Mouse (Mus musculus): ENCODE data around the gene Rmi1. TPM values are rescaled to one million over a fixed set of nuclear protein-coding genes. Genes with fewer than 3 reads are reported as not detected.

The Rmi1 gene
- polyA plus RNA-seq, 1 experiment from 2014 or later = 11.1 TPM

DNA sequence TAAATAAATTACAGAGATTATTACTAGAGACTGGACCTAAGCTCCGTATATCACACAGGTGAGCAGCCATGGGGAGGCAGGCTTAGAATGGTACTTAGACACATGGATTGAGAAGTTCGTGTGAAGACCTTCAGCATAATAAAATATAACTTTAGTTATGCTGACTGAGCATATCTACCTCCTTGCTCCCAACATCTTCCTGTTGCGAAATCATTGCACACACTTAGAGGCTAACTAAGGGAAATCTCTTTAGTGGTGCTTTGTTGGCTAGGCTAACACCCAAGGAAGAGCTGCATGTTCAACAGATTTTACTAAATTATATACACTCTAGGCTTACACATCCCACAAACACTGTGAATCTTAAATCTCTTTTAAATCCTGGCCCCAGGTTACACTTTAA is 35.7 kb upstream of the Rmi1 start:
- 83% methylated on average over 3 of the region's 3 CpGs for WGBS
- no peak overlapping the region for H3K4me2 ChIP-seq (replicated peaks; ENCODE audit: low read depth)
- no peaks in the 10 kb centered on the region for H3K9me3 ChIP-seq (ENCODE audit: control insufficient read depth, low read length)
- ATAC-seq (ENCODE audit: low FRiP score, low TSS enrichment) (no peak), DNase-seq (ENCODE audit: low spot score) (no peak)
- H3K4me3 ChIP-seq (ENCODE audit: low read depth, low read length) = no peak overlapping the region
- H3K9ac ChIP-seq (ENCODE audit: low read length) = no peak overlapping the region
- H3K27me3 ChIP-seq (ENCODE audit: control insufficient read depth, insufficient read depth, low read length) = no peaks in the 10 kb centered on the region
- H3K27ac ChIP-seq (replicated peaks) = no peak overlapping the region
- H3K4me1 ChIP-seq (replicated peaks; ENCODE audit: control insufficient read depth, insufficient read depth) = no peaks in the 10 kb centered on the region
- H3K36me3 ChIP-seq (ENCODE audit: control insufficient read depth, insufficient read depth, low read length) = no peaks in the 10 kb centered on the region
- TF ChIP-seq EP300 (optimal IDR thresholded peaks at IDR 0.05) = no peak
- TF ChIP-seq CTCF (IDR thresholded peaks at IDR 0.05; ENCODE audit: low read depth) = no peak

DNA sequence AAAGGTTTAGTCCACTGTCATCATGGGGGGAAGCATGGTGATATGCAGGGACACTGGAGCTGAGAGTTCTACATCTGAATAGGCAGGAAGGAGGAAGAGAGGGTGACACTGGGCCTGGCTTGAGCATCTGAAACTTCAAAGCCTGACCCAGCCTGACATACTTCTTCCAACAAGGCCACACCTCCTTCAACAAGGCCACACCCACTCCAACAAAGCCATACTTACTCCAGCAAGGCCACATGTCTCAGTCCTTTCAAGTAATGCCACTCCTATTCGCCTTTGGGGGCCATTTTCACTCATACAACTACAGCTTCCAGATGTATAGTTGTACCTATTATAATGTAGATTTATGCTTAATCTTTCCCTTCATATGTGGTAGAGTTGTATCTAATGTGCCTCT is 34.4 kb upstream of the Rmi1 start:
- no peaks in the 10 kb centered on the region for H3K36me3 ChIP-seq (ENCODE audit: control insufficient read depth, insufficient read depth, low read length)
- TF ChIP-seq EP300 (optimal IDR thresholded peaks at IDR 0.05) (no peak), CTCF (IDR thresholded peaks at IDR 0.05; ENCODE audit: low read depth) (no peak)
- no peak overlapping the region for H3K4me3 ChIP-seq (ENCODE audit: low read depth, low read length)
- no peaks in the 10 kb centered on the region for H3K4me1 ChIP-seq (replicated peaks; ENCODE audit: control insufficient read depth, insufficient read depth)
- no peak overlapping the region for H3K9ac ChIP-seq (ENCODE audit: low read length)
- no peak for ATAC-seq (ENCODE audit: low FRiP score, low TSS enrichment)
- no peak overlapping the region for H3K27ac ChIP-seq (replicated peaks)
- H3K27me3 ChIP-seq (ENCODE audit: control insufficient read depth, insufficient read depth, low read length) = no peaks in the 10 kb centered on the region
- 59% methylated on average over 1 of the region's 1 CpGs for WGBS
- no peak overlapping the region for H3K4me2 ChIP-seq (replicated peaks; ENCODE audit: low read depth)
- DNase-seq (ENCODE audit: low spot score) = no peak
- H3K9me3 ChIP-seq (ENCODE audit: control insufficient read depth, low read length) = no peaks in the 10 kb centered on the region

DNA sequence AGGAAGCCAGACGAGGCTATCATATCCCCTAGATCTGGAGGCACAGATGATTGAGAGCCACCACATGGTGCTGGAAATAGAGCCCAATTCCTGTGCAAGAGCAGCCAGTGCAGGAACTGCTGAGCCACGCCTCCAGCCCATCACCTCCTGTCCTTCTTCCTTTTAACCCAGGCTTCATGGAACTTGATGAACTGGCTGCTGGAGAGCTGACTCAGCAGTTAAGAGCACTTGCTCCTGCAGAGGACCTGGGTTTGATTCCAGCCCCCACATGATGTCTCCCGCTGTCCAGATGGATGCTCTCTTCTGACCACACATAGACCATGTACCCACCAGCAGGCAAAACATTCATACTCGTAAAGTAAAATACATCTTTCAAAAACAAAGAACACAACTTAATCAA is 33.2 kb upstream of the Rmi1 start:
- Histone ChIP-seq H3K27ac (replicated peaks) (no peak overlapping the region), H3K4me1 (replicated peaks; ENCODE audit: control insufficient read depth, insufficient read depth) (no peaks in the 10 kb centered on the region), H3K9me3 (ENCODE audit: control insufficient read depth, low read length) (no peaks in the 10 kb centered on the region), H3K36me3 (ENCODE audit: control insufficient read depth, insufficient read depth, low read length) (no peaks in the 10 kb centered on the region), H3K9ac (ENCODE audit: low read length) (no peak overlapping the region), H3K4me3 (ENCODE audit: low read depth, low read length) (no peak overlapping the region), H3K4me2 (replicated peaks; ENCODE audit: low read depth) (no peak overlapping the region), H3K27me3 (ENCODE audit: control insufficient read depth, insufficient read depth, low read length) (no peaks in the 10 kb centered on the region)
- WGBS = 64% methylated on average over 4 of the region's 4 CpGs
- DNase-seq (ENCODE audit: low spot score) (no peak), ATAC-seq (ENCODE audit: low FRiP score, low TSS enrichment) (no peak)
- TF ChIP-seq EP300 (optimal IDR thresholded peaks at IDR 0.05) (no peak), CTCF (IDR thresholded peaks at IDR 0.05; ENCODE audit: low read depth) (no peak)

DNA sequence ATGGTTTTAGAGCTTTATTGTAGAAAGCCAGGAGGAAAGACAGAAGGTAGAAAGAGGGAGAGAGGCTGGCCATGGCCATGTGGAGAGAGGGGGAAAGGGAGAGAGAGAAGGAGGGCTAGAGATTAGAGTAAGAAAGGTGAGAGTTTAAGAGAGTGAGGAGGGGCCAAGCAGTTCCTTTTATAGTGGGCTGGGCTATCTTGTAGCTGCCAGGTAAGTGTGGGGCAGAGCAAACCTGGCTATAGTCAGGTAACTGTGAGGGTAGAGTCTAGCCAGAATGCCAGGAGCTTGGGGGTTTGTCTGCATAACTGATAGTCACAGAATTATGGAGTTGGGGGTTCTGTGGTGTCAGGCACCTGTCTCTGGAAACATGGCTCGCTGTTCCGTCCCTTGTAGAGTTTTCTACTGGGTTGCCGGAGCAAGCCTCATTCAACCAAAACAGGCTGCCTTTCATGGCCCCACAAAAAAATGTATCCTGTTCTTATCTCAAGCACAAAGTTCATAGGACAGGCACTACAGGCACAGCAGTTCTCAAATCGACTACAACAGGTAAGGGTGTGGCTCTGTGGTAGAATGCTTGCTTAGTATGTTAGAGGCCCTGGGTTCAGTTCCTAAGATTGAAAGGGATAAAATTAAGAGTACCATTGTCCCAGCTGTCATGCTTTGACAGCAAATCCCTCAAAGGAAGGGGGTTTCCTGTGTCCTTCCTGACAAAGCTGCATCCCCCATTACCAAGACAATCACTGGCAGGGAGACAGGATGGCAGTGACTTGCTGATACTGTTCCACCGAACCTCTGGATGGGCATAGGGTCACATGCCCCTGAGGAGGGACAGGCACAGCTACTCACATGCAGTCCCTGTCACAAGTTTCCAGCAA is 29.5 kb upstream of the Rmi1 start:
- TF ChIP-seq CTCF (IDR thresholded peaks at IDR 0.05; ENCODE audit: low read depth) = no peak
- Histone ChIP-seq H3K9me3 (ENCODE audit: control insufficient read depth, low read length) (no peaks in the 10 kb centered on the region), H3K9ac (ENCODE audit: low read length) (no peak overlapping the region), H3K36me3 (ENCODE audit: control insufficient read depth, insufficient read depth, low read length) (no peaks in the 10 kb centered on the region), H3K4me1 (replicated peaks; ENCODE audit: control insufficient read depth, insufficient read depth) (no peaks in the 10 kb centered on the region), H3K4me3 (ENCODE audit: low read depth, low read length) (no peak overlapping the region), H3K4me2 (replicated peaks; ENCODE audit: low read depth) (no peak overlapping the region), H3K27ac (replicated peaks) (no peak overlapping the region), H3K27me3 (ENCODE audit: control insufficient read depth, insufficient read depth, low read length) (no peaks in the 10 kb centered on the region)
- no peak for DNase-seq (ENCODE audit: low spot score)
- peak; percentile 75 for ATAC-seq (ENCODE audit: low FRiP score, low TSS enrichment)
- WGBS = 63% methylated on average over 5 of the region's 5 CpGs

DNA sequence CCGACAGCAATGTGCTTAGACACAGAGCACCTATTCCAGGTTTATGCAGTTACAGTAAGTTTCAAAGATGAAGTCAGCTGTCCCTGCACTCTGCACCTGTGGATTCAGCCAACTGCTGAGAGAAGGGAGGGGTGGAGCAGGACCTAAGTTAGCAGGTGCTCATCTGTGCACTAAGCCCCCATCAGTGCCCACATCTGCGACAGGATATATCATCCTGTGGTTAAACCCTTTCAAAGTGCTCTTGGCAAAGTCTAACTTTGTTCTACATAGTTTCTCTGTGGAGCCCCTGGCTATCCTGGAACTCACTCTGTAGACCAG is 28.9 kb upstream of the Rmi1 start:
- Histone ChIP-seq H3K4me3 (ENCODE audit: low read depth, low read length) (no peak overlapping the region), H3K27me3 (ENCODE audit: control insufficient read depth, insufficient read depth, low read length) (no peaks in the 10 kb centered on the region), H3K36me3 (ENCODE audit: control insufficient read depth, insufficient read depth, low read length) (no peaks in the 10 kb centered on the region), H3K4me1 (replicated peaks; ENCODE audit: control insufficient read depth, insufficient read depth) (no peaks in the 10 kb centered on the region), H3K9ac (ENCODE audit: low read length) (no peak overlapping the region), H3K27ac (replicated peaks) (no peak overlapping the region), H3K9me3 (ENCODE audit: control insufficient read depth, low read length) (no peaks in the 10 kb centered on the region), H3K4me2 (replicated peaks; ENCODE audit: low read depth) (no peak overlapping the region)
- no peak for TF ChIP-seq CTCF (IDR thresholded peaks at IDR 0.05; ENCODE audit: low read depth)
- no peak for TF ChIP-seq EP300 (optimal IDR thresholded peaks at IDR 0.05)
- no peak for DNase-seq (ENCODE audit: low spot score)
- 0 out of 2 replicates have a peak, but pooled peaks have one; percentile 26 for ATAC-seq (ENCODE audit: low FRiP score, low TSS enrichment)
- WGBS = 78% methylated on average over 2 of the region's 2 CpGs

DNA sequence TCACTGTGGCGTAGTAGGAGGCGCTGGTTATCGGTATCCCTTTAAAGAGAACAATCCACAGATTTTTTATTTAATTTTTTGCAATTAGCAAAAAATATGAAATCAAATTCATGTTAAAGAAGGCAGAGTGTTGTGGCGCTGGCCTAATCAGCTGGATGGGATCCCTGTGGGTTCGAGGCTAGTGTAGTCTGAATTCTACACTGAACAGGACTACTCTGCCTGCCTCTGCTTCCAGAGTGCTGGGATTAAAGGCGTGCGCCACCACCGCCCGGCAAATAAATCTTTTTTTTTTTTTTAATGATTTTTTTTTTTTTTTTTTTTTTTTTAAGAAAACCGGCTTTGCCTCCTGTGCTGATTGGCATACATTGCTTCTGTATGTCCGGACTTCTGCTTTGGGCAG is 17.7 kb upstream of the Rmi1 start:
- H3K9ac ChIP-seq (ENCODE audit: low read length) = peak overlapping the region; percentile 88
- H3K4me1 ChIP-seq (replicated peaks; ENCODE audit: control insufficient read depth, insufficient read depth) = no peaks in the 10 kb centered on the region
- H3K9me3 ChIP-seq (ENCODE audit: control insufficient read depth, low read length) = no peaks in the 10 kb centered on the region
- peaks cover 17% of the 10 kb centered on the region for H3K36me3 ChIP-seq (ENCODE audit: control insufficient read depth, insufficient read depth, low read length)
- WGBS = 34% methylated on average over 11 of the region's 11 CpGs
- peak overlapping the region; percentile 74 for H3K4me3 ChIP-seq (ENCODE audit: low read depth, low read length)
- peak overlapping the region; percentile 78; the same call in 1 of the 2 replicates for H3K27ac ChIP-seq (replicated peaks)
- TF ChIP-seq EP300 (optimal IDR thresholded peaks at IDR 0.05) (no peak), CTCF (IDR thresholded peaks at IDR 0.05; ENCODE audit: low read depth) (no peak)
- no peaks in the 10 kb centered on the region for H3K27me3 ChIP-seq (ENCODE audit: control insufficient read depth, insufficient read depth, low read length)
- ATAC-seq (ENCODE audit: low FRiP score, low TSS enrichment) (peak; percentile 13), DNase-seq (ENCODE audit: low spot score) (no peak)
- peak overlapping the region; percentile 93 for H3K4me2 ChIP-seq (replicated peaks; ENCODE audit: low read depth)

Data from stomach, postnatal 0 days (tissue).